Mouse (Mus musculus) spleen, adult 12 weeks (tissue): ENCODE measurements around the gene Rnf114.

Source experiments
- DNase-seq: peaks from one replicate; pipeline ENCODE4 v3.0.0; 2022; ENCODE audit warnings: low spot score

Gene Rnf114

GRCm38 (mm10) chr2:167540477-167541110 is 48.1 kb downstream of the Rnf114 start:
- DNase-seq, result no peak

GRCm38 (mm10) chr2:167541324-167541723 is 48.9 kb downstream of the Rnf114 start:
- no peak for DNase-seq

DNA sequence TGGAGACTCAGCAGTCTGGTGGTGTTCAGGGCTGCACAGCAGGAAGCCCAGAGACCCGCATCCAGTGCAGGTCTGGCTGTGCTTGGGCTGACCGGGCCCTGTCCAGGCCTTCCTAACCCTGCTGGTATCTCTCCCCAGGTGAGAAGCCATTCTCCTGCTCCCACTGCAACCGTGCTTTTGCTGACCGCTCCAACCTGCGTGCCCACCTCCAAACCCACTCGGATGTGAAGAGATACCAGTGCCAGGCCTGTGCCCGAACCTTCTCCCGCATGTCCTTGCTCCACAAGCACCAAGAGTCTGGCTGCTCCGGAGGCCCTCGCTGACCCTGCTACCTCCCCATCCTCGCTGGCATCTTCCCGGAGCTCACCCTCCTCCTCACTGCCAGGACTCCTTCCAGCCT is 49.3 kb downstream of the Rnf114 start:
- DNase-seq, result no peak

DNA sequence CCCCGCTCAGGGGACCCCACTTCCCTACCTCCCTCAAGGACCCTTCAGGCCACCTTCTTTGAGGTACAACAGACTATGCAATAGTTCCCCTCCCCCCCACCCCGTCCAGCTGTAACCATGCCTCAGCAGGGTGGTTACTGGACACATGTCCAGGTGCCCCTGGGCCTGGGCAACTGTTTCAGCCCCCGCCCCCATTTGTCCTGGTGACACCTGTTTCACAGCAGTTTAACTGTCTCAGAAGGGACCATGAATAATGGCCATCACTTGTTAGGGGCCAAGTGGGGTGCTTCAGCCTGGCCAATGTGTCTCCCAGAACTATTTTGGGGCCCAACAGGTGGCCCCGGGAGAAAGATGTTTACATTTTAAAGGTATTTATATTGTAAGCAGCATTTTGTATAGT is 49.9 kb downstream of the Rnf114 start:
- DNase-seq, result no peak

- no peak for DNase-seq
Measured at GRCm38 (mm10) chr2:167543121-167544003, 50.9 kb downstream of the Rnf114 start.

DNA sequence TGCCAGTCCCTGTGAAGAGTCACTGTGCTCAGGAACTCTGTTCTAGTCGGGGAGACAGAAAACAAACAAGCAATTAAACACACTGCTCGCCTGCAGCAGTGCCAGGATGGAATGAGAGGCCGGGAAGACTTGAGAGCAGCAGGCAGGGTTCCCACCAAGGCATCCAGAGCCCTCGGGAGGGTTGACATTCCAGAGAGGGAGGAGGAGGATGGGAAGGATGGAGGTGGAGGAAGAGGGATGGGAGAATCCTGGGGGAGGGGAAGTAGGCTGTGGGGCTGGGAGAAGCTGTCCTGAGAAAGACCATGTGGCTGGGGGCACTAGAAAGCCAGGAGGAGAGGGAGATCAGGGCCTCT is 51.5 kb downstream of the Rnf114 start:
- no peak for DNase-seq

GRCm38 (mm10) chr2:167544456-167544855 is 52.0 kb downstream of the Rnf114 start:
- DNase-seq, result no peak

DNA sequence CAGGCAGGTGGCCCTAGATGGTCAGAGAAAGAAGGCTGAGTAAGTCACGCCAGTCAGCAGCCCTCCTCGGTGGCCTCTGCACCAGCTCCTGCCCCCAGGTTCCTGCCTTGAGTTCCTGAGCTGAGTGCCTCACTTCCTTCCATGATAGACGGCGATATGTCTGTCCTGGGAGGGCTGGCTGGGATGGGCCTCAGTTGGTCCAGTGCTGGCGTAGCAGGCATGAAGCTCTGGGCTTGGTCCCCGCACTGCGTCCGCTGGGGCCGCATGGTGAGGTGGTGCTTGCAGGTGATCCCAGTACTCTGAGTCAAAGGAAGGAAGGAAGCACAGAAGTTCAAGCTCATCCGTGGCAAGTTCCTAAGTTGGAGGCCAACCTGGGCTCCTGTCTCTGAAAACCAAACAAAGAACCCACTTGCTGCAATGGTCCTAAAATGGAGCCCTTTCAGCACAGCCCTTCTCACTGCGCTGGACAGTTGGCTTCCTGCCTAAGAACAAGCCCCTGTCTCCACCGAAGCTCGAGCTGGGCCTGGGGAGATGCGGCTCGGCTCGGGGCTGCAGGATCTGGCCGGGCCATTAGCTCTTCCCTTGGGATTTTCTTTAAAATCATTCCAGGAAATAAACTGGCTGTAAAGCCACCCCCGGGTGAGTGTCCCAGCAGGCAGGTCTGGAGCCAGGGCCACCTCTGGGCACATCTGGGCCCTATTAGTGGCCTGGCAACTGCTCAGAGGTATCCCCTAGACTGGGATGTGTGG is 54.2 kb downstream of the Rnf114 start:
- DNase-seq, result no peak

- DNase-seq, result no peak
Measured at GRCm38 (mm10) chr2:167547444-167547843, 55.0 kb downstream of the Rnf114 start.

DNA sequence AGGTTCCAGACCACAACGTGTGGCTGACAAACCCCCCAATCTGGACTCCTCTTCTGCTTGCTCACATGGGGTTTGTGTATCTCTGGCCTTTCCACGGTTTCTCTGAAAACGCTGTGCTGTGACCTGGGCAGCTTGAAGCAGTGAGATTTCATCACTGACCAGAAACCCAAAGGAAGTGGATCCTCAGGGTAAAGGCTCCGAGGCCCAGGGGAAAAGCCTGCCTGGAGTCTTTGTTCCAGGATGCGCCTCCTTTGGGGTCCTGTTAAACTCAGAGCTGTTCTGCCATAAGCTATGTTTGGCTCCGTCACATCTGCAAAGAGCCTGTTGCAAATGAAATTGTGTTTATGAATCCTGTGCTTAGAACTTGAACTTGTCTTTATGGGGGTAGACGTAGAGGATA is 56.5 kb downstream of the Rnf114 start:
- no peak for DNase-seq

- no peak for DNase-seq
Measured at GRCm38 (mm10) chr2:167550341-167550854, 58.0 kb downstream of the Rnf114 start.

GRCm38 (mm10) chr2:167551342-167551920 is 59.0 kb downstream of the Rnf114 start:
- DNase-seq, result no peak

- DNase-seq, result no peak
Measured at GRCm38 (mm10) chr2:167552292-167552691, 59.8 kb downstream of the Rnf114 start.

DNA sequence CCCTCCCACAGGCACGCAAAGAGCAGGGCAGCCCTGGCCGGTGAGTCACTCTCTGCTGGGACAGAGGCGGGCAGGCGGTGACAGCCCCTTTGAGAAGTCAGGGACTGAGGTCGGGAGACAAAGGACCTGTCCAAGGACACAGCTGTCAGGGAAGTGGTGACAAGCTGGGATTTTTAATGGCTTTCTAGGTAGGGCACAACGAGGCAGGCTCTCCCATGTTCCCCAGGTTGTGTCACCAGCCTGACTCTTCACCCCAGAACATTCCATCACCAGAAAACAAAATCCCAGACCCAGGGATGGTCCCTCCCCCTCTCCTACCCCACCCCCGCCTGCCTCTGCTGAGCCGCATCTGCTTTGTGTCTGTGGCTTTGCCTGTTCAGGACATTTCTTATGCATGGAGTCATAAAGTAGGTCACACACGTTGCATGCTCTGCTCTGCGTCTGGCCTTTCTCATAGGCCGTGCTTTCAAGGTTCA is 60.5 kb downstream of the Rnf114 start:
- no peak for DNase-seq

DNA sequence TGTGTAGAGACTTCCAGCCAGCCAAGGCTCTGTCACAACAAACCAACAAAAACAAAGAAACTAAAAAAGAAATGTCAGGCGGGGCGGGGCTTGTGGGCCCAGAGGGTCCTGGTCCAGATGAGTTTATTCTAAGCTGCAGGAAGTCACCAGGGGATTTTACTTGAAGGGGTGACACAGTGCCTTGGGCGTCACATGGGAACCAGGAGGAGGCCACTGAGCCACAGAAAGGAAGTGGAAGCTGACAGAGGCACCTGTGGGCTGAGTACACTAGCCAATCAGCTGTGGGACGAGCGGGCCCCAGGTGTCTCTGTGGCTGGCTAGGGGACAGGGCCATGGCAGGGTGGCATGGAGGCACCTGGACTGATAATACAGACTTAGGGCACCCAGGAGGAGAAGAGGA is 63.3 kb downstream of the Rnf114 start:
- DNase-seq, result no peak

DNA sequence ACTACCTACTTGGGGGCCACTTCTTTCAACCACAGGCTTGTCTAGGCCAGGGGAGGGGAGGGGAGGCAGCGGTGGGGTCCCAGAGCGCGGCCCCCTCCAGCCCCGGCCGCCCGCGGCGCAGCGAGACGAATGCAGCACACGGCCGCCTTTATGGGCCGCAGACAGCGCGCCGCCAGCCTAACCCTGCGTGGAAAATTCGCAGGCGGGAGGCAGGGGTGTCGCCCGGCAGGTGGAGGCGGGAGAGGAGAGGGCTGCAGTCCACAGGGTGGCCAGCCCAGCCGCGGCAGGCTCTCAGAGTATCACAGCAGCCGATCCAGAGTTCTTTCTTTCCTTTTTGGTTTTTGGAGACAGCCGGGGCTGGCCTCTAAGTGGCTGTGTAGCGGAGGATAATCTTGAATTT is 67.0 kb downstream of the Rnf114 start:
- no peak for DNase-seq

DNA sequence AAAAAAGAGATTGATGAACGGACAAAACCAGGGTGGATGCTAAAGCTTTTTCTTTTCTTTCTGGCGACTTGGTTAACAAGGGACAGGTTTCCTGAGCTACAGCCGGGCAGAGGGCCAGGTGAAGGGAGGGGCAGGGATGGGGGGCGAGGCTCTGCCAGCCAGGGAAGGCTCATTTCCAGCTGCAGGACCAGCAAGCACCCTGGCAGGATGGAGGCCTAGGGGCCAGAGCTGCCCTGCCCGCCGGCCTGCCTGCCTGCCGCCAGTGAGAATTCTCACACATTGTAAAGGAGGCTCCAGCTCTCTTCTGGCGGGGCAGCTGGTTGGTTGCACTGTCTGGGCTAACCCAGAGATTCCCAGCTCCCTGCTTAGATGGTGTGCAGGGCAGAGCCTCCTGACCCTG is 69.7 kb downstream of the Rnf114 start:
- DNase-seq, result no peak

DNA sequence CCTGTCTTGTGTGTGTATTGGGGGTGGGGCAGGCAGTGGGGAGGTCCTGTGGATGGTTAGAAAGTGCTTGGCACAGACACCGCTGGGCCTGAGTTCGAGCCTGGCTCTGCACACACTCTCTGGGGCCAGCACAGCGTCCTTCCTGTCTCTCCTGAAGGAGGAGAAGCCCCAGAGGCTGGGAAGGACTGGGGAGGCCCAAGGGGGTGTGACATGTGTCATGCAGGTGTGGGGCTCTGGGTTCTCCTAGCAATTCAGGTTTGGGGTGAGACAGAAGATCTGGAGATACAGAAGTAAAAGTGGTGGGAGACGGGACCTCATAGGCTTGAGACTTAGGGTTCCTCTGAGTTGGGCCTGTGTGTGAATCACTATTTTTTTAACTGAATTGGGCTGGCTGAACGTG is 70.6 kb downstream of the Rnf114 start:
- DNase-seq, result no peak

DNA sequence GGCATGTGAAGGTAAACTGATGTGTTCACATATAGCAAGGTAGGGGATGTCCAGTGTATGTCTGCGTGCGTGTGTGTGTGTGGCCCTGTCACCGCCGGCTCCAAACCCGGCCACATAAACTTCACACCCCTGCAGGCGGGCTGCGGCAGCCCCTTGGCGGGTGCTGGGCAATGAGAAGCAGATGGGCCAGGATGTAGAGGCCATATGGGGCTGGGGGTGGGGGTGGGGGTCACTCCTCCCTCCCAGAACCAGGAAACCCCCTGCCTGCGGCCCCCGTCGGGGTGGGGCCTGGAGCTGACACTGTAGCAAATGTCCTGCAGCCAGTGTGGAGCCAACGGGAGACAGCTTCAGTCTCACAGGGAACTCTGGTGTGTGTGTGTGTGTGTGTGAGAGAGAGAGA is 71.3 kb downstream of the Rnf114 start:
- DNase-seq, result no peak

DNA sequence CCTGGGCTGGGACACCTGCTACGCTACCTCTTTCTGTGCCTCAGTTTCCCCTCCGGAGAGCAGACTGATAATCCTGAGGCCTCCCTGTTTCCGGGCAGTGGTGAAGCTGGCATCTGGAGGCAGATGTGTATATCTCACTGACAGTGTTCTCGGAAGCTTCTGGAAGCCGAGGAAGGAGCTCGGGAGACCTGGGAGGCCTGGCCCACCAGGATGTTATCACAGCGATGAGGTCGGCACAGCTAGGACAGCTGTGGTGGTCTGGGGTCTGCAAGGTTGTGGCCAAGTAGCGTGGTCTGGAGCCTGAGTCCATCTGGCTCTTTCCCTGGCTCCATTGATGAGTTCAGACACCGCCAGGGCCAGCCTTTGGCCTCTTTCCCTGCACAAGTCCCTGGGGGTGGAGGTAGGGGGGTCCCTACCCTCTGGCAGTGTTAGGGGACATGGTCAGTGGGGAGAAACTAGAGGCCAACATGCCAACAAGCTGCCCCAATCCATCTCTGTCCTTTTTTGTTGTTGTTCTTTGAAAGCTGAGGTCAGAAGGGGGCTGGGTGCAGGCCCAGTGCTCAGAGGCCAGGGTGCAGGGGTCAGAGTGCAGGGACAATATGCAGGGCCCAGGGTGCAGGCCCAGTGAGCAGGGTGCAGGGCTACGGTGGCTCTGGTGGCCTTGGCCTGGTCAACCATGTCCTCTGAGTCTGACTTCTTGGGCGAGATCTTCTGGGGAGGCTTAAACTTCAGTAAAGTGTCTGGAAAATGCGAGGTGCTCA is 72.3 kb downstream of the Rnf114 start:
- DNase-seq, result no peak

DNA sequence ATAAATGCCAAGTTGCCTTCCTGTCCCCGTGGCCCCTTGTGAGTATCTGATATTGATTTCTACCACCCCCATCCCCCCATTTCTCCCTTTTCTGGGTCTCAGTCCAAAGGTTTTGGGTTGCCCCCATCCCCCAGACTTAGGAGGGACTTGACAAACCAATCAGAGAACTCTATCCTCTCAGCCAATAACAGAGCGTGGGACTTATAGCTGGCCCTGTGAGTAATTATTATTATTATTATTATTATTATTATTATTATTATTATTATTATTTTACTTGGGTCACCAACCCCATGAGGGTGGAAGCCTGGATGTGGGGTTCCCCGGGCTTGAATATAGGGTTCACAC is 72.8 kb downstream of the Rnf114 start:
- no peak for DNase-seq

DNA sequence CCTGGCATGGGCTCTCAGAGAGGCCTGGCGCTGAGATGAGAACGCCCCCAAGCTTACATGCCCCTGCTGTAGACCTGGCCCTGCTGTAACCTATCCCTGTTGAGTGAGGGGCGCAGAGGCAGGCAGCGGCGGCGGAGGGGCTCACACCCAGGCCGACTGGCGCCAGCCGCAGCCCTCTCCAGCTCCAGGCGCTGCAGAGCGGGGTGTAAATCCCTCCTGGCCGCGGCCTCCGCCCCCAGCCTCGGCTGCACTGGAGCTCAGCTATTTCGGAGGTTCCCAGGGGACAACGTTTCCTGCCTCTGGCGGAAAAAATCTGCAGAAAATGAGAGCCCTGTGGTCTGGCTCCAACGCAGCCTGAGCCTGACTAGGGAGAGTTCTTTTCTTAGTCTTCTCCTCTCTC is 73.2 kb downstream of the Rnf114 start:
- DNase-seq, result no peak
